Mouse (Mus musculus): Measurements from ENCODE around the gene Nhs. TPM values are rescaled to one million over a fixed set of nuclear protein-coding genes. Genes with fewer than 3 reads are reported as not detected.

Nhs gene
- total and polyA plus RNA-seq, 3 experiments, result 0.04 TPM; not detected in 2

GRCm38 (mm10) chrX:161961176-161961575 is 198.4 kb downstream of the Nhs start:
- no peak overlapping the region for H3K9ac ChIP-seq (ENCODE audit: control insufficient read depth, low read depth, low read length, poor library complexity, severe bottlenecking)
- no peaks in the 10 kb centered on the region for H3K79me2 ChIP-seq (ENCODE audit: control insufficient read depth, insufficient read depth, low read length, poor library complexity)
- H3K27ac ChIP-seq (ENCODE audit: control insufficient read depth, low read depth, low read length), result no peak overlapping the region
- H3K27me3 ChIP-seq (ENCODE audit: control insufficient read depth in 1 of 2, insufficient read depth in 2 of 2, low read length in 2 of 2), result no peaks in the 10 kb centered on the region
- H3K4me1 ChIP-seq (ENCODE audit: control insufficient read depth in 1 of 2, insufficient read depth in 2 of 2, low read length in 2 of 2), result no peaks in the 10 kb centered on the region
- TF ChIP-seq ZKSCAN1 (IDR thresholded peaks at IDR 0.05; ENCODE audit: low read depth, low read length), result no peak
- no peak for TF ChIP-seq POLR2A (IDR thresholded peaks at IDR 0.05; ENCODE audit: control insufficient read depth in 1 of 2, insufficient read depth in 1 of 2, low read depth in 1 of 2, low read length in 2 of 2, poor library complexity in 1 of 2)
- no peak for TF ChIP-seq MAFK (IDR thresholded peaks at IDR 0.05; ENCODE audit: borderline replicate concordance, low read depth, low read length)
- no peak overlapping the region for H3K4me3 ChIP-seq (ENCODE audit: control insufficient read depth in 1 of 2, insufficient read depth in 1 of 2, low read depth in 2 of 2, low read length in 2 of 2)
- no peaks in the 10 kb centered on the region for H3K36me3 ChIP-seq (ENCODE audit: control insufficient read depth in 1 of 2, insufficient read depth in 2 of 2, low read length in 2 of 2)
- H3K9me3 ChIP-seq (replicated peaks; ENCODE audit: insufficient read depth, low read length), result no peaks in the 10 kb centered on the region
- DNase-seq (ENCODE audit: low read depth, low spot score), result no peak

GRCm38 (mm10) chrX:161952356-161952755 is 207.2 kb downstream of the Nhs start:
- Histone ChIP-seq H3K9ac (ENCODE audit: control insufficient read depth, low read depth, low read length, poor library complexity, severe bottlenecking) (no peak overlapping the region), H3K79me2 (ENCODE audit: control insufficient read depth, insufficient read depth, low read length, poor library complexity) (no peaks in the 10 kb centered on the region), H3K4me1 (ENCODE audit: control insufficient read depth in 1 of 2, insufficient read depth in 2 of 2, low read length in 2 of 2) (no peaks in the 10 kb centered on the region), H3K27ac (ENCODE audit: control insufficient read depth, low read depth, low read length) (no peak overlapping the region), H3K9me3 (replicated peaks; ENCODE audit: insufficient read depth, low read length) (no peaks in the 10 kb centered on the region), H3K4me3 (ENCODE audit: control insufficient read depth in 1 of 2, insufficient read depth in 1 of 2, low read depth in 2 of 2, low read length in 2 of 2) (no peak overlapping the region), H3K36me3 (ENCODE audit: control insufficient read depth in 1 of 2, insufficient read depth in 2 of 2, low read length in 2 of 2) (no peaks in the 10 kb centered on the region), H3K27me3 (ENCODE audit: control insufficient read depth in 1 of 2, insufficient read depth in 2 of 2, low read length in 2 of 2) (no peaks in the 10 kb centered on the region)
- no peak for TF ChIP-seq KAT2A (conservative IDR thresholded peaks at IDR 0.05; ENCODE audit: low read depth, low read length)
- no peak for TF ChIP-seq ZMIZ1 (IDR thresholded peaks at IDR 0.05; ENCODE audit: low read depth, low read length)
- no peak for TF ChIP-seq CHD1 (IDR thresholded peaks at IDR 0.05; ENCODE audit: low read depth, low read length)
- DNase-seq (ENCODE audit: low read depth, low spot score), result no peak

- Histone ChIP-seq H3K36me3 (ENCODE audit: control insufficient read depth in 1 of 2, insufficient read depth in 2 of 2, low read length in 2 of 2) (no peaks in the 10 kb centered on the region), H3K9ac (ENCODE audit: control insufficient read depth, low read depth, low read length, poor library complexity, severe bottlenecking) (no peak overlapping the region), H3K4me3 (ENCODE audit: control insufficient read depth in 1 of 2, insufficient read depth in 1 of 2, low read depth in 2 of 2, low read length in 2 of 2) (no peak overlapping the region), H3K9me3 (replicated peaks; ENCODE audit: insufficient read depth, low read length) (no peaks in the 10 kb centered on the region), H3K4me1 (ENCODE audit: control insufficient read depth in 1 of 2, insufficient read depth in 2 of 2, low read length in 2 of 2) (no peaks in the 10 kb centered on the region), H3K27me3 (ENCODE audit: control insufficient read depth in 1 of 2, insufficient read depth in 2 of 2, low read length in 2 of 2) (no peaks in the 10 kb centered on the region), H3K27ac (ENCODE audit: control insufficient read depth, low read depth, low read length) (no peak overlapping the region), H3K79me2 (ENCODE audit: control insufficient read depth, insufficient read depth, low read length, poor library complexity) (no peaks in the 10 kb centered on the region)
- TF ChIP-seq MYB (IDR thresholded peaks at IDR 0.05; ENCODE audit: low read depth, low read length), result no peak
- TF ChIP-seq SMC3 (IDR thresholded peaks at IDR 0.05; ENCODE audit: low read depth, low read length), result no peak
- no peak for TF ChIP-seq TBP (IDR thresholded peaks at IDR 0.05; ENCODE audit: low read depth, low read length)
- no peak for TF ChIP-seq BHLHE40 (IDR thresholded peaks at IDR 0.05; ENCODE audit: borderline replicate concordance, low read depth, low read length)
- DNase-seq (ENCODE audit: low read depth, low spot score), result no peak
Measured at GRCm38 (mm10) chrX:161943098-161943680, 216.3 kb downstream of the Nhs start.

Measured in MEL (cell line).